Mouse (Mus musculus): ENCODE data around the gene Prox1.

DNA sequence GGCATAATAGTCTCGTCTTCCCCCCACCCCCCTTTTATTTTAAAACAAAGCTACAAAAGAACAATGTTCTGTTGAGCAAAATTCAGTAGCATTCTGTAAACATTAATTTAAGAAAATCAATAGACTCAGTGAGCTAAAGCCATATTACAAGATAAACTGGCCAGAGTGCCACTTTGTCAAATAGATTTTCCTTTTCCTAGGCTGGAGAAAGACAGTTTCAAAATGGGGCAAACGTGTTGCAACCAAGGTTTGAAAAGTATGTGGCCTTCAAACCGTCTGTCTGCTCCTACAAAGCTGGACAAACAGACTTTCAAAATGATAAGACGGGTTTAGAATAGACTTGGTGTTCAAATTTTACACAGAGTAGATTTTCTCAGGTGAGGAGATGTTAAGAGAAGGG, 39.6 kb downstream of the Prox1 start:
- TF ChIP-seq CEBPB (IDR thresholded peaks at IDR 0.05; ENCODE audit: low read depth) (no peak), USF1 (IDR thresholded peaks at IDR 0.05; ENCODE audit: low read depth) (no peak), CTCF (IDR thresholded peaks at IDR 0.05; ENCODE audit: control insufficient read depth, insufficient read depth, insufficient read length) (no peak), MAX (IDR thresholded peaks at IDR 0.05) (no peak), FOSL1 (IDR thresholded peaks at IDR 0.05; ENCODE audit: insufficient read depth, low read length, poor library complexity, severe bottlenecking) (no peak), MYOG (IDR thresholded peaks at IDR 0.05; ENCODE audit: control insufficient read depth, extremely low read depth, insufficient read length) (no peak), MYOD1 (IDR thresholded peaks at IDR 0.05; ENCODE audit: control insufficient read depth, insufficient read length, low read depth) (no peak)

All from C2C12 (cell line).